ENCODE assay signal across 27 mouse cellular contexts in genomic region chr12:104015280-104015679, GRCm38 (mm10). TPM values are rescaled to one million over a fixed set of nuclear protein-coding genes. Genes with fewer than 3 reads are reported as not detected.
"Had no signal": no experiment of that assay in that cellular context is flagged by ENCODE, and none has a peak within 500 bp of the region (broad histone marks: within the 10 kb centered on the region; RNA-seq: fewer than 3 reads in every experiment).

No protein-coding gene starts in this region.

- ATAC-seq: liver, postnatal 0 days; lung, postnatal 0 days; midbrain, embryonic 13.5 days; midbrain, embryonic 16.5 days had no signal

- H3K36me3 ChIP-seq: lung, embryonic 15.5 days; midbrain, embryonic 13.5 days; neural tube, embryonic 13.5 days; neural tube, embryonic 15.5 days; stomach, embryonic 15.5 days had no signal

- H3K9ac ChIP-seq: liver, postnatal 0 days; lung, embryonic 15.5 days; midbrain, embryonic 13.5 days; neural tube, embryonic 13.5 days; neural tube, embryonic 15.5 days; stomach, embryonic 15.5 days had no signal

- H3K4me1 ChIP-seq: lung, embryonic 15.5 days; megakaryocyte, embryonic 14.5 days; midbrain, embryonic 13.5 days; neural tube, embryonic 13.5 days; neural tube, embryonic 15.5 days; stomach, embryonic 15.5 days had no signal

- H3K4me3 ChIP-seq: lung, embryonic 15.5 days; megakaryocyte, embryonic 14.5 days; midbrain, embryonic 13.5 days; myocyte; neural tube, embryonic 13.5 days; neural tube, embryonic 15.5 days; stomach, embryonic 15.5 days had no signal

- H3K27ac ChIP-seq: lung, embryonic 15.5 days; macrophage; midbrain, embryonic 13.5 days; neural tube, embryonic 13.5 days; neural tube, embryonic 15.5 days; stomach, embryonic 15.5 days; stomach, postnatal 0 days had no signal

- H3K4me2 ChIP-seq: lung, embryonic 15.5 days; midbrain, embryonic 11.5 days; midbrain, embryonic 13.5 days; neural tube, embryonic 13.5 days; neural tube, embryonic 15.5 days; stomach, embryonic 15.5 days had no signal

- H3K27me3 ChIP-seq: lung, embryonic 15.5 days; midbrain, embryonic 13.5 days; neural tube, embryonic 13.5 days; neural tube, embryonic 15.5 days; stomach, embryonic 15.5 days had no signal

- DNase-seq: liver, postnatal 0 days; lung, adult 2 months; lung, postnatal 14 days; lung, postnatal 36 days; retina, postnatal 1 day; right cerebral cortex, adult 18-20 months; right cerebral cortex, postnatal 14 days; thymus, adult 2 months; thymus, postnatal 25 days; thymus, postnatal 4 days had no signal

- H3K9me3 ChIP-seq: lung, embryonic 15.5 days; midbrain, embryonic 13.5 days; neural tube, embryonic 13.5 days; neural tube, embryonic 15.5 days; stomach, embryonic 15.5 days had no signal

RNA-seq across cellular contexts. Expression of gene Serpina9, which starts 1.7 kb away (rescaled TPM):
- total RNA-seq: megakaryocyte progenitor cell, adult 5-6 weeks had no signal
- polyA plus RNA-seq: macrophage; midbrain, embryonic 11.5 days; midbrain, embryonic 13.5 days; midbrain, embryonic 16.5 days; neural tube, embryonic 11.5 days; neural tube, embryonic 13.5 days; neural tube, embryonic 15.5 days; spleen, adult 2 months; stomach, embryonic 15.5 days; urinary bladder, adult 2 months had no signal

RNA-seq across cellular contexts. Expression of gene Serpina11, which starts 25.5 kb away (rescaled TPM):
- total RNA-seq: megakaryocyte progenitor cell, adult 5-6 weeks had no signal
- polyA plus RNA-seq: lung, adult 2 months; lung, embryonic 15.5 days; lung, postnatal 0 days; macrophage; midbrain, embryonic 11.5 days; midbrain, embryonic 13.5 days; midbrain, embryonic 16.5 days; neural tube, embryonic 11.5 days; neural tube, embryonic 13.5 days; neural tube, embryonic 15.5 days; testis, adult 2 months; urinary bladder, adult 2 months had no signal

RNA-seq across cellular contexts. Expression of gene Serpina12, which starts 29.0 kb away (rescaled TPM):
- total RNA-seq: megakaryocyte progenitor cell, adult 5-6 weeks had no signal
- polyA plus RNA-seq: lung, embryonic 15.5 days; lung, postnatal 0 days; macrophage; midbrain, embryonic 11.5 days; midbrain, embryonic 13.5 days; midbrain, embryonic 16.5 days; neural tube, embryonic 11.5 days; neural tube, embryonic 13.5 days; neural tube, embryonic 15.5 days; stomach, embryonic 15.5 days; testis, adult 2 months; urinary bladder, adult 2 months had no signal

RNA-seq across cellular contexts. Expression of gene Serpina1e, which starts 56.5 kb away (rescaled TPM):
- total RNA-seq: megakaryocyte progenitor cell, adult 5-6 weeks had no signal
- polyA plus RNA-seq: macrophage; midbrain, embryonic 11.5 days; midbrain, embryonic 16.5 days; neural tube, embryonic 11.5 days; neural tube, embryonic 13.5 days had no signal
